26 mouse cellular contexts compared by ENCODE assay signal in the genomic region with DNA sequence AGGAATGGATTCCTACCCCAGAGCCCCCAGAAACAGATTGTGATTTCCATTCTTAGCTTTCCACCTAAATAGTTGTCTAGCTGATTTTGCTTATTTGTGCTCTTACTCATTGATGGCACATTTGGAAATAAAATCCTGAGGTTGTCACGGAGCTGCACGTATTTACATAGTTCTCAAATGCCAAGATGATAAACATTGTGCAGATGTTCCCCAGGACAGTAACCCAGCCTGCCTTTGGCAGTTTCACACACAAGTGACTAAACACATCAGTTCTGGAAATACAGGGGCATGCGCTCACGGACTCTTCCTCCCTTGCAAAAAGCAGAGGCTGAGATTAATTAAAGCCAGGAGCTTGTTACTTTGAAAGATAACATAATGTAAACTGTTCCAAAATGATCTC.
DNase-seq lines count a peak whose midpoint lies in the region; ATAC-seq and TF ChIP-seq lines count a peak whose summit lies in the region.
"Had no signal": no experiment of that assay in that cellular context is flagged by ENCODE, and none has a peak within 500 bp of the region (broad histone marks: within the 10 kb centered on the region; RNA-seq: fewer than 3 reads in every experiment).

No protein-coding gene starts in this region.

- no peaks in the 10 kb centered on the region for H3K36me3 ChIP-seq in hindbrain, postnatal 0 days (ENCODE audit: insufficient read depth, low read length)
- H3K36me3 ChIP-seq in hindbrain, embryonic 10.5 days, result no peaks in the 10 kb centered on the region
- no peaks in the 10 kb centered on the region for H3K36me3 ChIP-seq in stomach, embryonic 16.5 days (ENCODE audit: control insufficient read depth, insufficient read depth, low read length)
- no peaks in the 10 kb centered on the region for H3K36me3 ChIP-seq in stomach, postnatal 0 days (ENCODE audit: control insufficient read depth, insufficient read depth, low read length)
- H3K36me3 ChIP-seq: embryonic facial prominence, embryonic 12.5 days; heart, embryonic 13.5 days; limb, embryonic 12.5 days had no signal

- no peak overlapping the region for H3K4me3 ChIP-seq in hindbrain, postnatal 0 days (ENCODE audit: low read length)
- no peak overlapping the region for H3K4me3 ChIP-seq in hindbrain, embryonic 10.5 days
- H3K4me3 ChIP-seq in stomach, embryonic 16.5 days (replicated peaks; ENCODE audit: low read length), result no peak overlapping the region
- no peak overlapping the region for H3K4me3 ChIP-seq in stomach, postnatal 0 days (ENCODE audit: low read depth, low read length)
- H3K4me3 ChIP-seq: embryonic facial prominence, embryonic 12.5 days; forebrain, embryonic 13.5 days; heart, adult 2 months; heart, embryonic 13.5 days; limb, embryonic 12.5 days had no signal

- H3K9ac ChIP-seq in hindbrain, postnatal 0 days (replicated peaks; ENCODE audit: low read length), result no peak overlapping the region
- no peak overlapping the region for H3K9ac ChIP-seq in stomach, embryonic 16.5 days (ENCODE audit: low read length)
- no peak overlapping the region for H3K9ac ChIP-seq in stomach, postnatal 0 days (ENCODE audit: low read length)
- H3K9ac ChIP-seq: embryonic facial prominence, embryonic 12.5 days; forebrain, embryonic 13.5 days; heart, embryonic 13.5 days; limb, embryonic 12.5 days; liver, embryonic 14.5 days; lung, embryonic 14.5 days had no signal

- no peak for TF ChIP-seq EP300 in stomach, postnatal 0 days (optimal IDR thresholded peaks at IDR 0.05)

- H3K27me3 ChIP-seq in hindbrain, postnatal 0 days (ENCODE audit: insufficient read depth, low read length), result no peaks in the 10 kb centered on the region
- H3K27me3 ChIP-seq in hindbrain, embryonic 10.5 days (ENCODE audit: insufficient read depth, poor library complexity, severe bottlenecking), result no peaks in the 10 kb centered on the region
- no peaks in the 10 kb centered on the region for H3K27me3 ChIP-seq in stomach, embryonic 16.5 days (ENCODE audit: control insufficient read depth, insufficient read depth, low read length)
- H3K27me3 ChIP-seq in stomach, postnatal 0 days (ENCODE audit: control insufficient read depth, insufficient read depth, low read length), result no peaks in the 10 kb centered on the region
- H3K27me3 ChIP-seq: embryonic facial prominence, embryonic 12.5 days; forebrain, embryonic 13.5 days; heart, embryonic 13.5 days; limb, embryonic 12.5 days had no signal

- TF ChIP-seq CTCF in hindbrain, postnatal 0 days (IDR thresholded peaks at IDR 0.05; ENCODE audit: low read depth), result no peak
- no peak for TF ChIP-seq CTCF in stomach, postnatal 0 days (IDR thresholded peaks at IDR 0.05; ENCODE audit: low read depth)

- H3K4me1 ChIP-seq in hindbrain, postnatal 0 days (ENCODE audit: insufficient read depth, low read length), result no peaks in the 10 kb centered on the region
- no peaks in the 10 kb centered on the region for H3K4me1 ChIP-seq in hindbrain, embryonic 10.5 days (replicated peaks)
- peaks cover 3% of the 10 kb centered on the region; the same call in 1 of the 2 replicates for H3K4me1 ChIP-seq in stomach, embryonic 16.5 days (ENCODE audit: control insufficient read depth, insufficient read depth, low read length)
- no peaks in the 10 kb centered on the region for H3K4me1 ChIP-seq in stomach, postnatal 0 days (replicated peaks; ENCODE audit: control insufficient read depth, insufficient read depth)
- H3K4me1 ChIP-seq: embryonic facial prominence, embryonic 12.5 days; heart, embryonic 13.5 days had no signal

- DNase-seq in heart, adult 11 months, result peak; percentile 28
- DNase-seq in heart, adult 18-20 months, result no peak
- no peak for DNase-seq in hindbrain, postnatal 0 days (ENCODE audit: low spot score)
- DNase-seq in hindbrain, embryonic 10.5 days (ENCODE audit: low spot score), result no peak
- DNase-seq in stomach, postnatal 0 days (ENCODE audit: low spot score), result no peak
- peak; percentile 22 for DNase-seq in yolk sac, embryonic 10.5 days (ENCODE audit: low spot score)
- no peak for DNase-seq in adrenal gland, postnatal 4 days (ENCODE audit: low spot score in 2 of 2)
- DNase-seq: adrenal gland, postnatal 25 days; cerebellum, adult 2 months; heart, adult 2 months; kidney, adult 8-10 months; lung, embryonic 14.5 days; lung, postnatal 14 days; right cerebral cortex, adult 18-20 months; spleen, adult 18-20 months; thymus, adult 2 months; thymus, postnatal 36 days had no signal

- no peaks in the 10 kb centered on the region for H3K9me3 ChIP-seq in hindbrain, postnatal 0 days (ENCODE audit: low read length)
- H3K9me3 ChIP-seq in hindbrain, embryonic 10.5 days, result no peaks in the 10 kb centered on the region
- H3K9me3 ChIP-seq in stomach, embryonic 16.5 days (replicated peaks; ENCODE audit: control insufficient read depth, low read length), result no peaks in the 10 kb centered on the region
- H3K9me3 ChIP-seq in stomach, postnatal 0 days (ENCODE audit: control insufficient read depth, low read length), result no peaks in the 10 kb centered on the region
- H3K9me3 ChIP-seq: embryonic facial prominence, embryonic 12.5 days; forebrain, embryonic 13.5 days; heart, embryonic 13.5 days; limb, embryonic 12.5 days had no signal

- ATAC-seq in hindbrain, postnatal 0 days, result no peak
- ATAC-seq in stomach, embryonic 16.5 days (ENCODE audit: insufficient read depth, low FRiP score), result no peak
- no peak for ATAC-seq in stomach, postnatal 0 days (ENCODE audit: low FRiP score, low TSS enrichment)
- ATAC-seq: CD4-positive, CD25-positive, alpha-beta regulatory T cell, adult 4 months; forebrain, embryonic 13.5 days; intestine, embryonic 16.5 days had no signal

- 58% methylated on average over 4 of the region's 4 CpGs for WGBS in hindbrain, postnatal 0 days
- WGBS in hindbrain, embryonic 10.5 days, result 80% methylated on average over 4 of the region's 4 CpGs
- WGBS in stomach, embryonic 16.5 days, result 45% methylated on average over 4 of the region's 4 CpGs
- WGBS in stomach, postnatal 0 days, result 50% methylated on average over 4 of the region's 4 CpGs

- H3K4me2 ChIP-seq in hindbrain, postnatal 0 days (ENCODE audit: low read depth, low read length), result no peak overlapping the region
- H3K4me2 ChIP-seq in stomach, embryonic 16.5 days (ENCODE audit: low read depth, low read length), result no peak overlapping the region
- no peak overlapping the region for H3K4me2 ChIP-seq in stomach, postnatal 0 days (replicated peaks; ENCODE audit: low read depth)
- H3K4me2 ChIP-seq: embryonic facial prominence, embryonic 12.5 days; forebrain, embryonic 13.5 days; heart, embryonic 13.5 days; limb, embryonic 12.5 days; lung, embryonic 14.5 days had no signal

- H3K27ac ChIP-seq in hindbrain, postnatal 0 days, result peak overlapping the region; percentile 32; the same call in 1 of the 2 replicates
- no peak overlapping the region for H3K27ac ChIP-seq in hindbrain, embryonic 10.5 days
- H3K27ac ChIP-seq in stomach, embryonic 16.5 days (ENCODE audit: low read length), result peak overlapping the region; percentile 17
- H3K27ac ChIP-seq in stomach, postnatal 0 days (replicated peaks), result no peak overlapping the region
- H3K27ac ChIP-seq: embryonic facial prominence, embryonic 12.5 days; forebrain, embryonic 13.5 days; heart, adult 2 months; heart, embryonic 13.5 days; kidney, postnatal 0 days; limb, embryonic 12.5 days; liver, embryonic 14.5 days had no signal

Comparison
In these comparisons a context has a peak if more than half of its experiments do, and no peak if none do; other contexts are left out.
1. DNase-seq: peak in heart, adult 11 months (single experiment) and yolk sac, embryonic 10.5 days (single experiment); none in heart, adult 18-20 months (0 of 2), hindbrain, postnatal 0 days (single experiment), hindbrain, embryonic 10.5 days (single experiment), stomach, postnatal 0 days (single experiment) and adrenal gland, postnatal 4 days (0 of 2).
2. H3K27ac ChIP-seq: peak in hindbrain, postnatal 0 days (single experiment) and stomach, embryonic 16.5 days (single experiment); none in hindbrain, embryonic 10.5 days (single experiment) and stomach, postnatal 0 days (single experiment).